Mouse (Mus musculus) monocyte, adult 5-6 weeks (primary cell): Measurements from ENCODE around the gene Gtpbp10. TPM values are rescaled to one million over a fixed set of nuclear protein-coding genes. Genes with fewer than 3 reads are reported as not detected.

Experiments used
- ATAC-seq: fragments of 153-309, 156-312 bp; replicated peaks from 2 replicates; pipeline ENCODE4 v1.8.0; 2017; ENCODE audit warnings: mild to moderate bottlenecking; ENCODE audit not compliant: low TSS enrichment, insufficient number of reproducible peaks, severe bottlenecking, poor library complexity, low FRiP score
- total RNA-seq: library from RNA; stranded (forward); fragments of 200-1000, 200-491, 200-594 nt; gene quantifications from 3 replicates; pipeline ENCODE4 v1.2.3, GENCODE M21; 2017

The Gtpbp10 gene
- total RNA-seq, 1 experiment from 2014 or later, result 9.5 TPM

GRCm38 (mm10) chr5:5504456-5504855, 54.9 kb downstream of the Gtpbp10 start:
- ATAC-seq, result no peak

GRCm38 (mm10) chr5:5503381-5503780, 56.0 kb downstream of the Gtpbp10 start:
- no peak for ATAC-seq

DNA sequence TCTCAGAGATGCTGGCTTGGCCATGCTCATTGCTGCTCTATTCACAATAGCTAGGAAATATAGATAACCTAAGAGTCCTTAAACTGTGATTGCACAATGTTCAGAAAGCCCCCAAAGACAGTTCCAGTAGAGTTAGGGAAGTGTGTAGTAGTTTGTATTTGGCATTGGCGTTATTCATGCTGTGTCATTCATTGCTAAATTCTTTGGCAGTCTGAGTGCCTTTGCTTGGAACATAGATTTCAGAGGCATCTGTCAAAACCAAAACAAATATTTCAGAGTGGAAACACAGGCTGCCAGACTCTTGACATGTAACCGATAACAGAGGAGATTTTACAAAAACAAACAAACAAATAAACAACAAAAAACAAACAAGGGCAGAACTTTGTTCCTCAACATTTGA, 57.8 kb downstream of the Gtpbp10 start:
- ATAC-seq, result no peak

- no peak for ATAC-seq
These were observed 62.9 kb downstream of the Gtpbp10 start for GRCm38 (mm10) chr5:5496393-5496792.

- ATAC-seq, result no peak
These were observed 64.3 kb downstream of the Gtpbp10 start for GRCm38 (mm10) chr5:5495042-5495441.

DNA sequence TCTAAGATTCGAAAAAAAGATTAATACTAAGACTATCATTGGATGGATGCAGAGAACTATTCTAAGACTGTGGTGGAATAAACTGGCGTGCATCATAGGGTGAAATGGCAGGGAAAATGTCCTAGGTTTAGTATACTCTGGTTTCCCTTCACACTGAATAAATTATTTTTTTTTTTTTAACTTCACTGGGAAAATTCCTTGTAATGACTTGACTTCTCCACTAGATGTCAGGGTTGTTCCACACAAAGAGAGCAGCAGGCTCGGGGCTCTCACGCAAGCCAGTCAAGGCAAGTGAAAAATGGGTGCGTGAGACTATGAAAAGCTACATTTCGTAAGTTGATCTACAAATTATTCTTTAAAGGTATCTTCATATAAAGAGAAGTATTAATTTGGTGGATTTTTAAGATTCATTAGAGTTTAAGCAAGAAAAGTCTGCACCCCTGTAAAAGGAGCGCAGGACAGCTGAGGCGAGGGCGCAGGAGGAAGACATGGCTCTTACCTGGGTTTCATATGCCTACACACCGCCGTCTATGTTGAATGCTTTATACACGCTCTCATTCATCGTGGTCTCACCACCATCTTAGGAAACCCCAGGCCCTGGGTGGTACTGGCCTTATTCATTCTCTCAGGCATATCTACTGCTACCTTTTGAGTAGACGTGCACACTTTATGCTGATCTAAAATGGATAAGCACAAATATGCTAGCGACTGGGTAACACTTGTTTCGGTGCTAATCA, 64.9 kb downstream of the Gtpbp10 start:
- peak; percentile 61; the same call in 1 of the 2 replicates for ATAC-seq

GRCm38 (mm10) chr5:5492163-5492562, 67.2 kb downstream of the Gtpbp10 start:
- ATAC-seq, result peak; percentile 24; the same call in 1 of the 2 replicates

Other genes starting within 250 kb of the Gtpbp10 start
- gene Cdk14, start 139.2 kb downstream of the Gtpbp10 start, total RNA-seq, result 28.1 to 79.9 TPM (median 43.7 TPM) in 3 replicates
- gene 1700015F17Rik, start 80.4 kb downstream of the Gtpbp10 start, total RNA-seq, result not detected in 3 replicates
- 1.6 to 2.1 TPM (median 2.0 TPM) in 3 replicates for gene Cldn12, start 44.6 kb downstream of the Gtpbp10 start, total RNA-seq
- gene Gm8773, start 14.3 kb upstream of the Gtpbp10 start, total RNA-seq, result not detected in 3 replicates
- gene Cfap69, start 104.7 kb upstream of the Gtpbp10 start, total RNA-seq, result 3.4 to 3.6 TPM in 2 of 3 replicates, not detected in the other
- not detected in 3 replicates for gene Steap2, start 135.0 kb upstream of the Gtpbp10 start, total RNA-seq
- not detected in 3 replicates for gene Steap1, start 189.8 kb upstream of the Gtpbp10 start, total RNA-seq